Mouse (Mus musculus): ENCODE data around the gene Zmynd10. TPM values are rescaled to one million over a fixed set of nuclear protein-coding genes. Genes with fewer than 3 reads are reported as not detected.
A peak's percentile ranks its signal among the peaks of the same experiment; 100 is the strongest.

The Zmynd10 gene
- polyA plus RNA-seq, 1 experiment from 2014 or later, result 0.54 TPM

- H3K4me1 ChIP-seq (replicated peaks; ENCODE audit: control insufficient read depth, insufficient read depth, low read length), result peaks cover 42% of the 10 kb centered on the region
- DNase-seq (ENCODE audit: low spot score) (no peak), ATAC-seq (replicated peaks; ENCODE audit: low FRiP score, low TSS enrichment, low read depth) (no peak)
- H3K4me3 ChIP-seq (ENCODE audit: low read depth, low read length), result peak overlapping the region; percentile 46; the same call in 1 of the 2 replicates
- no peaks in the 10 kb centered on the region for H3K36me3 ChIP-seq (ENCODE audit: control insufficient read depth, insufficient read depth, low read length)
- H3K4me2 ChIP-seq (ENCODE audit: low read length), result peak overlapping the region; percentile 98
- H3K27ac ChIP-seq (ENCODE audit: low read depth), result peak overlapping the region; percentile 54; the same call in 1 of the 2 replicates
- H3K9me3 ChIP-seq (ENCODE audit: control insufficient read depth, low read length), result no peaks in the 10 kb centered on the region
- H3K27me3 ChIP-seq (replicated peaks; ENCODE audit: control insufficient read depth, insufficient read depth, low read length), result no peaks in the 10 kb centered on the region
- 37% methylated on average over 23 of the region's 23 CpGs for WGBS
- peak overlapping the region; percentile 65 for H3K9ac ChIP-seq (ENCODE audit: low read length)
Measured at GRCm38 (mm10) chr9:107550491-107551116, 3.5 kb downstream of the Zmynd10 start.

- Histone ChIP-seq H3K27ac (ENCODE audit: low read depth) (peak within 1 kb of the TSS; percentile 54), H3K36me3 (ENCODE audit: control insufficient read depth, insufficient read depth, low read length) (no peaks in the 10 kb centered on the region), H3K4me2 (ENCODE audit: low read length) (peak within 1 kb of the TSS; percentile 98), H3K4me1 (replicated peaks; ENCODE audit: control insufficient read depth, insufficient read depth, low read length) (peaks cover 49% of the 10 kb centered on the region), H3K9ac (ENCODE audit: low read length) (peak within 1 kb of the TSS; percentile 65), H3K4me3 (ENCODE audit: low read depth, low read length) (peak within 1 kb of the TSS; percentile 46), H3K9me3 (ENCODE audit: control insufficient read depth, low read length) (no peaks in the 10 kb centered on the region), H3K27me3 (replicated peaks; ENCODE audit: control insufficient read depth, insufficient read depth, low read length) (no peaks in the 10 kb centered on the region)
- DNase-seq (ENCODE audit: low spot score) (peak; percentile 78), ATAC-seq (replicated peaks; ENCODE audit: low FRiP score, low TSS enrichment, low read depth) (peak; percentile 24)
- under 1% methylated on average over 63 of the region's 63 CpGs for WGBS
Measured at GRCm38 (mm10) chr9:107551117-107551889, 4.2 kb downstream of the Zmynd10 start, which contains the start of gene Rassf1. TSS of gene Rassf1 (plus strand) at chr9:107551555.

- DNase-seq (ENCODE audit: low spot score), result no peak
- WGBS, result 13% methylated on average over 8 of the region's 8 CpGs
- Histone ChIP-seq H3K9me3 (ENCODE audit: control insufficient read depth, low read length) (no peaks in the 10 kb centered on the region), H3K4me3 (ENCODE audit: low read depth, low read length) (peak overlapping the region; percentile 46), H3K4me2 (ENCODE audit: low read length) (peak overlapping the region; percentile 98), H3K27me3 (replicated peaks; ENCODE audit: control insufficient read depth, insufficient read depth, low read length) (no peaks in the 10 kb centered on the region), H3K36me3 (ENCODE audit: control insufficient read depth, insufficient read depth, low read length) (peaks cover 4% of the 10 kb centered on the region), H3K27ac (ENCODE audit: low read depth) (peak overlapping the region; percentile 54; the same call in 1 of the 2 replicates), H3K4me1 (replicated peaks; ENCODE audit: control insufficient read depth, insufficient read depth, low read length) (peaks cover 48% of the 10 kb centered on the region), H3K9ac (ENCODE audit: low read length) (peak overlapping the region; percentile 65)
- ATAC-seq (replicated peaks; ENCODE audit: low FRiP score, low TSS enrichment, low read depth), result no peak
Measured at GRCm38 (mm10) chr9:107551890-107552355, 4.8 kb downstream of the Zmynd10 start.

- Histone ChIP-seq H3K9ac (ENCODE audit: low read length) (peak overlapping the region; percentile 59; the same call in 1 of the 2 replicates), H3K36me3 (ENCODE audit: control insufficient read depth, insufficient read depth, low read length) (peaks cover 13% of the 10 kb centered on the region), H3K4me2 (ENCODE audit: low read length) (peak overlapping the region; percentile 98), H3K27ac (ENCODE audit: low read depth) (no peak overlapping the region), H3K4me1 (replicated peaks; ENCODE audit: control insufficient read depth, insufficient read depth, low read length) (peaks cover 42% of the 10 kb centered on the region), H3K4me3 (ENCODE audit: low read depth, low read length) (peak overlapping the region; percentile 57), H3K27me3 (replicated peaks; ENCODE audit: control insufficient read depth, insufficient read depth, low read length) (no peaks in the 10 kb centered on the region), H3K9me3 (ENCODE audit: control insufficient read depth, low read length) (no peaks in the 10 kb centered on the region)
- WGBS, result 78% methylated on average over 5 of the region's 5 CpGs
- no peak for ATAC-seq (replicated peaks; ENCODE audit: low FRiP score, low TSS enrichment, low read depth)
- DNase-seq (ENCODE audit: low spot score), result no peak
Measured at GRCm38 (mm10) chr9:107552690-107553393, 5.7 kb downstream of the Zmynd10 start.

- Histone ChIP-seq H3K27me3 (replicated peaks; ENCODE audit: control insufficient read depth, insufficient read depth, low read length) (no peaks in the 10 kb centered on the region), H3K9me3 (ENCODE audit: control insufficient read depth, low read length) (no peaks in the 10 kb centered on the region), H3K9ac (ENCODE audit: low read length) (peak overlapping the region; percentile 59), H3K27ac (ENCODE audit: low read depth) (peak overlapping the region; percentile 95), H3K4me2 (ENCODE audit: low read length) (peak overlapping the region; percentile 98), H3K4me3 (ENCODE audit: low read depth, low read length) (peak overlapping the region; percentile 57), H3K4me1 (replicated peaks; ENCODE audit: control insufficient read depth, insufficient read depth, low read length) (peaks cover 42% of the 10 kb centered on the region), H3K36me3 (ENCODE audit: control insufficient read depth, insufficient read depth, low read length) (peaks cover 22% of the 10 kb centered on the region)
- no peak for DNase-seq (ENCODE audit: low spot score)
- ATAC-seq (replicated peaks; ENCODE audit: low FRiP score, low TSS enrichment, low read depth), result peak; percentile 64
- 4% methylated on average over 37 of the region's 37 CpGs for WGBS
Measured at GRCm38 (mm10) chr9:107553541-107554318, 6.6 kb downstream of the Zmynd10 start.

GRCm38 (mm10) chr9:107554319-107554825 lies 7.3 kb downstream of the Zmynd10 start:
- H3K36me3 ChIP-seq (ENCODE audit: control insufficient read depth, insufficient read depth, low read length), result peaks cover 28% of the 10 kb centered on the region
- peak overlapping the region; percentile 57 for H3K4me3 ChIP-seq (ENCODE audit: low read depth, low read length)
- ATAC-seq (replicated peaks; ENCODE audit: low FRiP score, low TSS enrichment, low read depth) (peak; percentile 89), DNase-seq (ENCODE audit: low spot score) (peak; percentile 93)
- no peaks in the 10 kb centered on the region for H3K9me3 ChIP-seq (ENCODE audit: control insufficient read depth, low read length)
- peak overlapping the region; percentile 95 for H3K27ac ChIP-seq (ENCODE audit: low read depth)
- under 1% methylated on average over 53 of the region's 53 CpGs for WGBS
- H3K9ac ChIP-seq (ENCODE audit: low read length), result peak overlapping the region; percentile 66
- peaks cover 42% of the 10 kb centered on the region for H3K4me1 ChIP-seq (replicated peaks; ENCODE audit: control insufficient read depth, insufficient read depth, low read length)
- no peaks in the 10 kb centered on the region for H3K27me3 ChIP-seq (replicated peaks; ENCODE audit: control insufficient read depth, insufficient read depth, low read length)
- peak overlapping the region; percentile 98 for H3K4me2 ChIP-seq (ENCODE audit: low read length)

GRCm38 (mm10) chr9:107555031-107555457 lies 7.9 kb downstream of the Zmynd10 start:
- Histone ChIP-seq H3K9ac (ENCODE audit: low read length) (peak overlapping the region; percentile 66), H3K4me2 (ENCODE audit: low read length) (peak overlapping the region; percentile 83), H3K9me3 (ENCODE audit: control insufficient read depth, low read length) (no peaks in the 10 kb centered on the region), H3K27ac (ENCODE audit: low read depth) (peak overlapping the region; percentile 95), H3K36me3 (ENCODE audit: control insufficient read depth, insufficient read depth, low read length) (peaks cover 35% of the 10 kb centered on the region), H3K27me3 (replicated peaks; ENCODE audit: control insufficient read depth, insufficient read depth, low read length) (no peaks in the 10 kb centered on the region), H3K4me1 (replicated peaks; ENCODE audit: control insufficient read depth, insufficient read depth, low read length) (peaks cover 42% of the 10 kb centered on the region), H3K4me3 (ENCODE audit: low read depth, low read length) (peak overlapping the region; percentile 57)
- DNase-seq (ENCODE audit: low spot score), result peak; percentile 83
- 0% methylated on average over 22 of the region's 23 CpGs for WGBS
- ATAC-seq (replicated peaks; ENCODE audit: low FRiP score, low TSS enrichment, low read depth), result peak; percentile 26; the same call in 1 of the 2 replicates

Measured in intestine, embryonic 14.5 days (tissue).